Mouse (Mus musculus) MEL (cell line): Measurements from ENCODE around the gene Olfr522.

Experiments used
- CHD2 ChIP-seq: IDR thresholded peaks from 2 replicates; pipeline ENCODE4 v1.6.1; 2011; ENCODE audit warnings: low read length, improper control_type of control experiment
- EP300 ChIP-seq, 2 experiments: IDR thresholded peaks; 2 replicates each; pipeline ENCODE4 v1.6.1; 2011; ENCODE audit warnings: improper control_type of control experiment in 2 of 2, low read length in 2 of 2, low read depth in 1 of 2, mild to moderate bottlenecking in 1 of 2
- HCFC1 ChIP-seq: IDR thresholded peaks from 2 replicates; pipeline ENCODE4 v1.6.1; 2012; ENCODE audit warnings: low read depth, mild to moderate bottlenecking, inconsistent platforms, low read length, improper control_type of control experiment, moderate library complexity

DNA sequence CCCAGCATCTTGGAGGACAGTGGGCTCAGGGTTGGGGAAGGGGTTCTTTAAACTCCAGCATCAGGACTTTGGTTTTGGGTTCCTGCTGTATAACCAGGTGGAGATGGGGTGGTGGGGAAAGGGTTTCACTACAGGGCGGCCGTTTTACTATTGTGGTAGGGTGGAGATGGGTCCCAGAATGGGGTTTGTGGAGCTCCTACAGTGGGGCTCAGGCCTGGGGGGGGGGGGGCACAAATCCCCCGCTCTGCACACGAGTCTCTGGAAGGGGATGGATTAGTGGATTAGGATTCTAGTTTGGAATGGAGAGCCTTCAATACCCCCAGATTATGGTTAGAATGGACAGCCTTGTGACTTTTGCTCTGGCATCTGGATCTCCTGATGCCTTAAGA, 10.7 kb downstream of the Olfr522 start:
- TF ChIP-seq CHD2 (no peak), EP300 (IDR thresholded peaks at IDR 0.05; ENCODE audit: low read depth in 1 of 2, low read length in 2 of 2) (no peak), HCFC1 (no peak)
